Mouse (Mus musculus): ENCODE results near the gene Fam25c. TPM values are rescaled to one million over a fixed set of nuclear protein-coding genes. Genes with fewer than 3 reads are reported as not detected.
"Not testable (repeated sequence)": the region's sequence is repeated elsewhere in the genome, so short reads cannot be mapped to it uniquely, and the experiment has no call there.

Gene Fam25c
- polyA plus RNA-seq, 1 experiment from 2014 or later = not detected

- H3K4me1 ChIP-seq (ENCODE audit: control insufficient read depth, insufficient read depth, low read length) = peaks cover 11% of the 10 kb centered on the region; the same call in 1 of the 2 replicates
- no peak overlapping the region for H3K4me2 ChIP-seq (replicated peaks; ENCODE audit: low read depth, low read length)
- H3K27ac ChIP-seq (ENCODE audit: low read depth, low read length) = no peak overlapping the region
- H3K4me3 ChIP-seq (ENCODE audit: low read length) = no peak overlapping the region
- H3K36me3 ChIP-seq (ENCODE audit: control insufficient read depth, insufficient read depth, low read length) = no peaks in the 10 kb centered on the region
- no peaks in the 10 kb centered on the region for H3K27me3 ChIP-seq (ENCODE audit: control insufficient read depth, insufficient read depth, low read length)
- 73% methylated on average over 2 of the region's 2 CpGs for WGBS
- no peaks in the 10 kb centered on the region for H3K9me3 ChIP-seq (ENCODE audit: control insufficient read depth, low read length)
- no peak for ATAC-seq (ENCODE audit: low FRiP score, low TSS enrichment)
- H3K9ac ChIP-seq (ENCODE audit: low read depth, low read length) = no peak overlapping the region
Measured at GRCm38 (mm10) chr14:34371763-34372162, 16.5 kb upstream of the Fam25c start.

GRCm38 (mm10) chr14:34370921-34371320, 15.7 kb upstream of the Fam25c start:
- no peak overlapping the region for H3K27ac ChIP-seq (ENCODE audit: low read depth, low read length)
- no peak overlapping the region for H3K4me3 ChIP-seq (ENCODE audit: low read length)
- no peaks in the 10 kb centered on the region for H3K36me3 ChIP-seq (ENCODE audit: control insufficient read depth, insufficient read depth, low read length)
- WGBS = 89% methylated on average over 3 of the region's 3 CpGs
- no peaks in the 10 kb centered on the region for H3K9me3 ChIP-seq (ENCODE audit: control insufficient read depth, low read length)
- no peak overlapping the region for H3K9ac ChIP-seq (ENCODE audit: low read depth, low read length)
- no peak for ATAC-seq (ENCODE audit: low FRiP score, low TSS enrichment)
- no peak overlapping the region for H3K4me2 ChIP-seq (replicated peaks; ENCODE audit: low read depth, low read length)
- H3K27me3 ChIP-seq (ENCODE audit: control insufficient read depth, insufficient read depth, low read length) = no peaks in the 10 kb centered on the region
- peaks cover 11% of the 10 kb centered on the region; the same call in 1 of the 2 replicates for H3K4me1 ChIP-seq (ENCODE audit: control insufficient read depth, insufficient read depth, low read length)

GRCm38 (mm10) chr14:34370203-34370602, 15.0 kb upstream of the Fam25c start:
- WGBS = 71% methylated on average over 3 of the region's 3 CpGs
- Histone ChIP-seq H3K4me3 (ENCODE audit: low read length) (no peak overlapping the region), H3K9ac (ENCODE audit: low read depth, low read length) (no peak overlapping the region), H3K9me3 (ENCODE audit: control insufficient read depth, low read length) (no peaks in the 10 kb centered on the region), H3K4me2 (replicated peaks; ENCODE audit: low read depth, low read length) (no peak overlapping the region), H3K36me3 (ENCODE audit: control insufficient read depth, insufficient read depth, low read length) (no peaks in the 10 kb centered on the region), H3K27ac (ENCODE audit: low read depth, low read length) (no peak overlapping the region), H3K27me3 (ENCODE audit: control insufficient read depth, insufficient read depth, low read length) (no peaks in the 10 kb centered on the region), H3K4me1 (ENCODE audit: control insufficient read depth, insufficient read depth, low read length) (peaks cover 11% of the 10 kb centered on the region; the same call in 1 of the 2 replicates)
- ATAC-seq (ENCODE audit: low FRiP score, low TSS enrichment) = no peak

- no peaks in the 10 kb centered on the region for H3K36me3 ChIP-seq (ENCODE audit: control insufficient read depth, insufficient read depth, low read length)
- no peak overlapping the region for H3K4me3 ChIP-seq (ENCODE audit: low read length)
- H3K9me3 ChIP-seq (ENCODE audit: control insufficient read depth, low read length) = no peaks in the 10 kb centered on the region
- WGBS = 92% methylated on average over 2 of the region's 2 CpGs
- ATAC-seq (ENCODE audit: low FRiP score, low TSS enrichment) = no peak
- H3K27ac ChIP-seq (ENCODE audit: low read depth, low read length) = no peak overlapping the region
- H3K27me3 ChIP-seq (ENCODE audit: control insufficient read depth, insufficient read depth, low read length) = no peaks in the 10 kb centered on the region
- H3K4me1 ChIP-seq (ENCODE audit: control insufficient read depth, insufficient read depth, low read length) = no peaks in the 10 kb centered on the region
- no peak overlapping the region for H3K4me2 ChIP-seq (replicated peaks; ENCODE audit: low read depth, low read length)
- no peak overlapping the region for H3K9ac ChIP-seq (ENCODE audit: low read depth, low read length)
Measured at GRCm38 (mm10) chr14:34365147-34365507, 9.9 kb upstream of the Fam25c start.

GRCm38 (mm10) chr14:34364254-34365146, 9.3 kb upstream of the Fam25c start:
- ATAC-seq (ENCODE audit: low FRiP score, low TSS enrichment) = peak; percentile 20; the same call in 1 of the 2 replicates
- H3K9me3 ChIP-seq (ENCODE audit: control insufficient read depth, low read length); H3K27ac ChIP-seq (ENCODE audit: low read depth, low read length); H3K36me3 ChIP-seq (ENCODE audit: control insufficient read depth, insufficient read depth, low read length); H3K27me3 ChIP-seq (ENCODE audit: control insufficient read depth, insufficient read depth, low read length); H3K4me1 ChIP-seq (ENCODE audit: control insufficient read depth, insufficient read depth, low read length): not testable (repeated sequence)
- 78% methylated on average over 15 of the region's 15 CpGs for WGBS
- Histone ChIP-seq H3K9ac (ENCODE audit: low read depth, low read length) (peak overlapping the region; percentile 48; the same call in 1 of the 2 replicates), H3K4me2 (replicated peaks; ENCODE audit: low read depth, low read length) (peak overlapping the region; percentile 80; the same call in 1 of the 2 replicates), H3K4me3 (ENCODE audit: low read length) (peak overlapping the region; percentile 43)

GRCm38 (mm10) chr14:34363490-34364253, 8.4 kb upstream of the Fam25c start:
- no peaks in the 10 kb centered on the region for H3K36me3 ChIP-seq (ENCODE audit: control insufficient read depth, insufficient read depth, low read length)
- H3K4me3 ChIP-seq (ENCODE audit: low read length) = peak overlapping the region; percentile 43
- peak; percentile 86 for ATAC-seq (ENCODE audit: low FRiP score, low TSS enrichment)
- H3K9me3 ChIP-seq (ENCODE audit: control insufficient read depth, low read length) = no peaks in the 10 kb centered on the region
- peak overlapping the region; percentile 48; the same call in 1 of the 2 replicates for H3K9ac ChIP-seq (ENCODE audit: low read depth, low read length)
- H3K27me3 ChIP-seq (ENCODE audit: control insufficient read depth, insufficient read depth, low read length) = no peaks in the 10 kb centered on the region
- H3K27ac ChIP-seq (ENCODE audit: low read depth, low read length) = no peak overlapping the region
- H3K4me1 ChIP-seq (ENCODE audit: control insufficient read depth, insufficient read depth, low read length) = no peaks in the 10 kb centered on the region
- peak overlapping the region; percentile 80 for H3K4me2 ChIP-seq (replicated peaks; ENCODE audit: low read depth, low read length)
- 2% methylated on average over 32 of the region's 32 CpGs for WGBS

- Histone ChIP-seq H3K4me1 (ENCODE audit: control insufficient read depth, insufficient read depth, low read length) (no peaks in the 10 kb centered on the region), H3K9me3 (ENCODE audit: control insufficient read depth, low read length) (no peaks in the 10 kb centered on the region), H3K4me3 (ENCODE audit: low read length) (peak overlapping the region; percentile 43), H3K36me3 (ENCODE audit: control insufficient read depth, insufficient read depth, low read length) (no peaks in the 10 kb centered on the region), H3K4me2 (replicated peaks; ENCODE audit: low read depth, low read length) (peak overlapping the region; percentile 80), H3K27ac (ENCODE audit: low read depth, low read length) (no peak overlapping the region), H3K27me3 (ENCODE audit: control insufficient read depth, insufficient read depth, low read length) (no peaks in the 10 kb centered on the region), H3K9ac (ENCODE audit: low read depth, low read length) (peak overlapping the region; percentile 48; the same call in 1 of the 2 replicates)
- WGBS = 31% methylated on average over 18 of the region's 18 CpGs
- ATAC-seq (ENCODE audit: low FRiP score, low TSS enrichment) = peak; percentile 63
Measured at GRCm38 (mm10) chr14:34362726-34363445, 7.7 kb upstream of the Fam25c start.

- WGBS = 66% methylated on average over 4 of the region's 4 CpGs
- Histone ChIP-seq H3K27me3 (ENCODE audit: control insufficient read depth, insufficient read depth, low read length) (no peaks in the 10 kb centered on the region), H3K27ac (ENCODE audit: low read depth, low read length) (no peak overlapping the region), H3K4me3 (ENCODE audit: low read length) (no peak overlapping the region), H3K4me1 (ENCODE audit: control insufficient read depth, insufficient read depth, low read length) (no peaks in the 10 kb centered on the region), H3K36me3 (ENCODE audit: control insufficient read depth, insufficient read depth, low read length) (no peaks in the 10 kb centered on the region), H3K9ac (ENCODE audit: low read depth, low read length) (no peak overlapping the region), H3K4me2 (replicated peaks; ENCODE audit: low read depth, low read length) (no peak overlapping the region), H3K9me3 (ENCODE audit: control insufficient read depth, low read length) (no peaks in the 10 kb centered on the region)
- ATAC-seq (ENCODE audit: low FRiP score, low TSS enrichment) = no peak
Measured at GRCm38 (mm10) chr14:34362135-34362534, 6.9 kb upstream of the Fam25c start.

Measured in kidney, embryonic 14.5 days (tissue).